Mouse (Mus musculus) G1E (cell line): ENCODE measurements around the gene Calhm5.

Source experiments
- CTCF ChIP-seq: IDR thresholded peaks from 2 replicates; pipeline ENCODE4 v1.5.1; 2012; ENCODE audit warnings: low read depth, low read length, inconsistent platforms, mixed read lengths
- GATA1 ChIP-seq: IDR thresholded peaks from 2 replicates; pipeline ENCODE4 v1.6.1; 2012; ENCODE audit warnings: borderline replicate concordance, low read length, inconsistent platforms, mixed read lengths
- TAL1 ChIP-seq: conservative IDR thresholded peaks from 2 replicates; pipeline ENCODE4 v1.6.1; 2012; ENCODE audit warnings: low read depth, low read length, inconsistent platforms, mixed read lengths

- TF ChIP-seq TAL1 (no peak), CTCF (no peak), GATA1 (no peak)
Measured at GRCm38 (mm10) chr10:34090481-34090880, 5.8 kb downstream of the Calhm5 start.
